Mouse (Mus musculus) embryonic fibroblast, embryonic 13.5 days (primary cell): ENCODE data around the gene Fam19a3. TPM values are rescaled to one million over a fixed set of nuclear protein-coding genes. Genes with fewer than 3 reads are reported as not detected.
"Not testable (repeated sequence)": the region's sequence is repeated elsewhere in the genome, so short reads cannot be mapped to it uniquely, and the experiment has no call there.

ENCODE experiments used
- H3K27ac ChIP-seq: 2 replicates; pipeline ENCODE4 v1.5.1; 2012; ENCODE audit warnings: low read length, control low read depth, inconsistent platforms; ENCODE audit not compliant: insufficient read depth
- H3K4me1 ChIP-seq: 2 replicates; pipeline ENCODE4 v1.6.1; 2011; ENCODE audit warnings: low read length; ENCODE audit not compliant: control insufficient read depth, insufficient read depth
- H3K4me3 ChIP-seq: 2 replicates; pipeline ENCODE4 v1.5.1; 2011; ENCODE audit warnings: mild to moderate bottlenecking, control low read depth, low read length; ENCODE audit not compliant: insufficient read depth
- CTCF ChIP-seq: IDR thresholded peaks from 2 replicates; pipeline ENCODE4 v1.5.1; 2011; ENCODE audit warnings: mild to moderate bottlenecking, control low read depth, low read length, moderate library complexity, borderline replicate concordance; ENCODE audit not compliant: insufficient read depth
- POLR2A ChIP-seq: IDR thresholded peaks from 2 replicates; pipeline ENCODE4 v1.6.1; 2011; ENCODE audit warnings: low read depth, mild to moderate bottlenecking, control low read depth, low read length, moderate library complexity
- polyA plus RNA-seq: library from polyadenylated mRNA; stranded (reverse); fragments of >200 nt; gene quantifications from 2 replicates; pipeline ENCODE4 v1.2.4, GENCODE M21; 2011; ENCODE audit warnings: low read depth; ENCODE audit not compliant: missing spikeins, insufficient read length

Fam19a3 gene
- polyA plus RNA-seq = 0.12 and 0.32 TPM in 2 replicates

DNA sequence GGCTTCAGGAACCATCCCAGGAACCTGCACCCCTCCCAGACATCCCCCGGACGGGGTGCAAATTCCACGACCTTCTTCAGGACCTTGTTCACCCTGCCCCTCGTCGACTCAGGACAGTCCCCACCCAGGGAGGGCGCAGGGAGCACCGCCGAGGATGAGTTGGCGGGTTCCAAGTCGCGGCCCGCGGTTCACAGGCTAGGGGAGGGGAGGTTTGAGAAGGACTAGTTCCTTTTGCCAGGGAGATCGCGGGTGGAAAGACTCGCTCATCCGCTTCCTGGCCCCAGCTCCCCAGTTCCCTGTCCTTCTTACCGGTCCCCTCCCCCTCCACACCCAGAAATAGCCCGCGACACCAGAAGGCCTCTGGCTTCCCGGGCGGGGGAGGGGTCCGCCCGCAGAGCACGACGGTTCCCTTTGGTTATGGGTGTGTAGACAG, at the start of gene Fam19a3:
TSS of gene Fam19a3 (minus strand) at position 370 of the 433 bp plus-strand sequence.
- H3K27ac ChIP-seq = no peak within 1 kb of the TSS
- peak within 1 kb of the TSS; percentile 53 for H3K4me3 ChIP-seq
- H3K4me1 ChIP-seq = peaks cover 4% of the 10 kb centered on the region; the same call in 1 of the 2 replicates
- TF ChIP-seq CTCF (no peak), POLR2A (no peak)

DNA sequence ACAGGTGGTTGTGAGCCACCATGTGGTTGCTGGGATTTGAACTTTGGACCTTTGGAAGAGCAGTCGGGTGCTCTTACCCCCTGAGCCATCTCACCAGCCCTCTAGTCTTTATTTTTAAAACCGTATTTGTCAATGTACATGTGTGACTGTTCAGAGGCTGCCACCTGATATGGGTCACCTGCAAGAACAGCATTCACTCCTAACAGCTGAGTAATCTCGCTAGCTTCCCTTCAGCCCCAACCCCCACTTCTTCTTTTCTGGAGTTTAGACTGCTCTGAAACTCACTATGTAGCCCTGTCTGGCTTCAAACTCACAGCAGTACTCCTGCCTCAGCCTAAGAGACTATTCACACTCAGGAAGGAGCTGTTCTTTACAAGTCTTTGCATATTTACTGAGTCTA, 40.8 kb upstream of the Fam19a3 start:
- Histone ChIP-seq H3K27ac (no peak overlapping the region), H3K4me3 (no peak overlapping the region), H3K4me1 (peaks cover 6% of the 10 kb centered on the region)
- no peak for TF ChIP-seq CTCF
- no peak for TF ChIP-seq POLR2A

DNA sequence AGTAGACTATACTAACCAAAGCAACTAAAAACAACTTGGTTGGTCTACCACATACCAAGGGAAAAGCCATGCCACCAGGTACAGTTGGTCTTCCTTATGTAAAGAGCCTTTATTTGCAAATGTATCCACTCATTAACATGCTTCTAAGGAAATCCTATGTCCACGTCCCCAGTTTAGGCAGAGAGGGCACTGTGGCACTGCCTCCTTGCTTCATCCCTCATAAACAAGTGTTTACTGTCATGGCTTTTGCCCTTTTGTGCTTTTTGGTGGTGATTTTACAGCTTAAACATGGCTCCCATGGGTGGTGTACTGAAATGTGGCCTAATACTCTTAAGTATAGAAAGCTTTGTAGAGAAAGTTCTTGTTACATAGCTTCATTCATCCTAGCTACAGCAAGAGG, 38.8 kb upstream of the Fam19a3 start:
- Histone ChIP-seq H3K27ac (no peak overlapping the region), H3K4me3 (no peak overlapping the region), H3K4me1 (peaks cover 9% of the 10 kb centered on the region)
- TF ChIP-seq CTCF = no peak
- TF ChIP-seq POLR2A = no peak

DNA sequence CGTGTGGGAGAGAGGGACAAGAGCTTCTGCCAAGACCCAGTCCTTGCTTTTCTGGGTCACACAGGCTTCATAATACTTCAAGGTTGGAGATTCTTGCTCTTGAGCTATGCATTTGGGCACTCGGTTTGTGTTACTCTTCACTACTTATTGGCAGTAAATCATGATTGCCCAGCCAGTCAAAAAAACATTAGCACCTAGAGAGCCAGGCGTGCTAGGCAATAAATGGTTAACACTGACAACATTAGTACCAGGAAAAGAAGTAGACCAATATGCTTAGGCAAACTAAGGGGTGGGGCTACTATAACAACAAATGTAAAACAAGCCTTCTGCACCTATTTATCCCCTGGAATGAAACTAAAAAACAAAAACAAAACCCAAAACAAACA, 37.1 kb upstream of the Fam19a3 start:
- H3K4me1 ChIP-seq = peaks cover 9% of the 10 kb centered on the region
- TF ChIP-seq POLR2A (no peak), CTCF (no peak)
- peak overlapping the region; percentile 64 for H3K4me3 ChIP-seq
- H3K27ac ChIP-seq = peak overlapping the region; percentile 33; the same call in 1 of the 2 replicates

DNA sequence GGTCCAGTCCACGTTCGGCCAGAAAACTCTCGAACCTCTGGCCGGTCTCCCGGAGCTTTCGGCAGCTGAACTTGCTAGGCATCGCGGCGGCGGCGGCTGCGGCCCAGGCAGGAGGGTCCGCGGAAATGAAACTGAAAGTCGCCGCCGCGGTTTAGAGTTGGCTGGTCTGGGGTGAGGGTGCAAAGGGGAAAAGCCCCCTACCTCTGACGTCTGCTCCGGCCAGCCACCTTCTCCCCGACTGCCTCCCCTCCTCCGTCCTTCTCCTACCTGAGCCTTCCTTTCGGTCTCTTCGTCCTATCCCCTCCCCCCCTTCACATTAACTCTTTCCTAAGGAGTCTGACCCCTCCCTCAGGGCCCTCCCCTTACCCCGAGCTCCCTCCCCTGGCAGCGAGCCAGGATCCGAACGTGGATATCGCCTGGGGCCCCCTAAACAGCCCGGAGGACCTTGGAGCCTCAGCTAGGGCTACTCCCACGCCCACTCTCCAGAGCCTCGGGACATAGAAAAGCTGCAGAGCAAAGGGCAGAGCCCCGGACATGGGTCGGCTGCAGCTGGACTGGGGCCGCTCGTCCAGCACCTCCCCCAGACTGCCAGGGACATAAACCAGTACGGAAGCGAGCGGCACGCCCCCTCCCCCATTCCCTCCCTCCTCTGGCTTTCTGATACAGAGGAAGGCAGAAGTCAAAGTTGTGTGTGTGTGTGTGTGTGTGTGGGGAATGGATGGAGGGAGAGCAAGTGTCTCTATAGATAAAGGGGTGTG, 36.5 kb upstream of the Fam19a3 start, which contains the start of gene Mov10:
TSS of gene Mov10 (minus strand) at position 573 of the 758 bp plus-strand sequence.
- peaks cover 9% of the 10 kb centered on the region for H3K4me1 ChIP-seq
- peak within 1 kb of the TSS; percentile 43 for H3K27ac ChIP-seq
- peak within 1 kb of the TSS; percentile 64 for H3K4me3 ChIP-seq
- TF ChIP-seq POLR2A (peak; percentile 45), CTCF (no peak)

DNA sequence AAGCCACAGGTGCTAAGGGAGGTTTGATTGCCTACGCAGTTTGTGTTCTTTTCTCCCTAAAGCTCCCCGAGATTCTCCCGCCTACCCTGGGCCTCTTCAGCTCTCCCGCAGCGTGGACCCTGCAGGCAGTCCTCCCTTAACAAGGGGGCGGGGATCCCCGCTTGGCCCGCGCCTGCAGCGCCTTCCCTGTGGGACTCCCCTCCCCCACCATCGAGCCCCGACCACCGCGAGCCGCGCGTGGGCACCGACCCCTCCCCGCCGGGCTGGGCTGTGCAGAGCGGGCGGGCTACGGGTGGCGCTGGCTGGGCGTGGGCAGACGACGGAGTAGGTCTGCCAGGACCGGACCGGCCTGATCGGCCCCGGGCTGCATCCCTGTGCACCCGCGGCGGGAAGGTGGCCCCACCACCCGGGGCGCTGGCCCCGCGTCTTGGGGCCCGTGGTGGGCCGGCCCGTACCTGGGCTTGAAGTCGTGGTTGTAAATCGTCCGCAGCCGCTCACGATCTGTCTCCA, 35.9 kb upstream of the Fam19a3 start:
- no peak for TF ChIP-seq CTCF
- Histone ChIP-seq H3K27ac (peak overlapping the region; percentile 43), H3K4me3 (peak overlapping the region; percentile 64), H3K4me1 (peaks cover 9% of the 10 kb centered on the region)

DNA sequence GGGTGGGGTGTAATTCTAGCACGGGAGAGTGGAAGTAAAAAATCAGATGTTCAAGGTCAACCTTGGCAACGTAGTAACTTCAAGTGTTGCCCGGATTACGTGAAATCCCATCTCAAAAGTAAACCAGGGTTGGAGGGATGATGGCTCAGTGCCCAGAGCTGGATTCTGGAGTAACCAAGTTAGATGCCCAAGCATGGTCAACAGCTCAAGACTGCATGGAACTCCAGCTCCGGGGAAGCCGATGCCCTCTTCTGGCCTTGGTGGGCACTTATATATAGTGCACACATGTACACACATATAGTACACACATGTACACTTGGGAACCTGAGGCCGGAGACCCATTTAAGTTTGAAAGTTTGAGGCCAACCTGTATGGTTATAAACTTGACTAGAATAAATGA, 34.5 kb upstream of the Fam19a3 start:
- Histone ChIP-seq H3K4me3 (no peak overlapping the region), H3K27ac (no peak overlapping the region), H3K4me1 (peaks cover 9% of the 10 kb centered on the region)
- TF ChIP-seq CTCF (no peak), POLR2A (no peak)

DNA sequence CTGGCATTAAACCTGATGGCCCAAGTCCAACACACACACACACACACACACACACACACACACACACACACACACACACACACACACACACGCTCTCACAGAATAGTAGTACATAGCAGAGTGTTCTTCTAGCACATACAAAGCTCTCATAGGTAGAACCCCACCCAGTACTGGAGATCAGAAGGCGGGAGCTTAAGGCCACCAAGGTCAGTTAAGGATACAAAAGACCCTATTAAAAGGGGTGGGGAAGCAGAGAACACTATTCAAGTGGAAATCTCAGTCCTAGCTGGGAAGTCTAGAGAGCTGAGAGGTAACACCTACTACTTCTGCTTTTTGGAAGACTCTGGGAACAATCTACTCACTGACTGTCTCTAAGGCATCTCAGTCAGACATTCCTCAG, 33.7 kb upstream of the Fam19a3 start:
- Histone ChIP-seq H3K27ac (no peak overlapping the region), H3K4me3 (no peak overlapping the region), H3K4me1 (peaks cover 9% of the 10 kb centered on the region)
- no peak for TF ChIP-seq CTCF
- no peak for TF ChIP-seq POLR2A

DNA sequence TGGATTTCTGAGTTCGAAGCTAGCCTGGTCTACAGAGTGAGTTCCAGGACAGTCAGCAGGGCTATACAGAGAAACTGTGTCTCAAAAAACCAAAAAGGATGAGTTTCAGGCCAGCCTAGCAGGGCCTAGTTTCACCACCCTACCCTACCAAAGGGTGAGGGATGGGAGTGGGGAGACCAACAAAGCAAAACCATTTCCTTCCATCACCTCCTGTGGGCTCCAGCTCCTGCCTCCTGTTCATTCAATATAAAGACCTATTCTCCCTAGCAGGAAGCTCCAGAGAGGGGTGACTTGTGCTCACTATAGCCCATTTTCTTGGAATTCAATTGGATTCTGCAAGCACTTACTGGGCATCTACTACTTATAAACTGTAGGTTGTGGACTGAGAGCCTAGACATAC, 33.1 kb upstream of the Fam19a3 start:
- no peak overlapping the region for H3K27ac ChIP-seq
- peaks cover 9% of the 10 kb centered on the region for H3K4me1 ChIP-seq
- H3K4me3 ChIP-seq = no peak overlapping the region
- no peak for TF ChIP-seq CTCF
- TF ChIP-seq POLR2A = no peak

DNA sequence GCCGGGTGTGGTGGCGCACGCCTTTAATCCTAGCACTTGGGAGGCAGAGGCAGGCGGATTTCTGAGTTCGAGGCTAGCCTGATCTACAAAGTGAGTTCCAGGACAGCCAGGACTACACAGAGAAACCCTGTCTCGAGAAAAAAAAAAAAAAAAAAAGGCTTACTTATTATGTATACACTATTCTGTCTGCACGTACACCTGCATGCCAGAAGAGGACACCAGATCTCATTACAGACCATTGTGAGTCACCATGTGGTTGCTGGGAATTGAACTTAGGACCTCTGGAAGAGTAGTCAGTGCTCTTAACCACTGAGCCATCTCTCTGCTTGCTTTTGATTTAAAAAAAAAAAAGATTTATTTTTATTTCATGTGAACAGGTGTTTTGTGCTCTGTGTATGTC, 31.6 kb upstream of the Fam19a3 start:
- not testable (repeated sequence) for H3K4me1 ChIP-seq, H3K4me3 ChIP-seq

More for the DNA sequence above, 31.6 kb upstream of the Fam19a3 start:
- H3K27ac ChIP-seq = not testable (repeated sequence)
